Mouse (Mus musculus) embryonic fibroblast, embryonic 13.5 days (primary cell): ENCODE data around the gene Dnm2.

Source experiments
- CTCF ChIP-seq: IDR thresholded peaks from 2 replicates; pipeline ENCODE4 v1.5.1; 2011; ENCODE audit warnings: mild to moderate bottlenecking, control low read depth, low read length, moderate library complexity, borderline replicate concordance; ENCODE audit not compliant: insufficient read depth
- POLR2A ChIP-seq: IDR thresholded peaks from 2 replicates; pipeline ENCODE4 v1.6.1; 2011; ENCODE audit warnings: low read depth, mild to moderate bottlenecking, control low read depth, low read length, moderate library complexity

- TF ChIP-seq CTCF (no peak), POLR2A (no peak)
These were observed 53.0 kb downstream of the Dnm2 start for GRCm38 (mm10) chr9:21477707-21478106.
